Mouse (Mus musculus) kidney, embryonic 14.5 days (tissue): ENCODE results near the gene H1fx. TPM values are rescaled to one million over a fixed set of nuclear protein-coding genes. Genes with fewer than 3 reads are reported as not detected.

Experiments used
- ATAC-seq: fragments of 200-750 bp; cut with Nextera tagmentation; 2 replicates; pipeline ENCODE4 v1.8.0; 2017; ENCODE audit warnings: moderate number of reproducible peaks, mild to moderate bottlenecking, moderate TSS enrichment, moderate library complexity; ENCODE audit not compliant: low FRiP score, low TSS enrichment
- H3K27ac ChIP-seq: fragments of 300-500 bp; sonication (generic); 2 replicates; pipeline ENCODE4 v1.5.1; 2014; ENCODE audit warnings: low read depth, mild to moderate bottlenecking, low read length, moderate library complexity, mixed read lengths
- H3K27me3 ChIP-seq: fragments of 300-500 bp; sonication (generic); 2 replicates; pipeline ENCODE4 v1.6.1; 2014; ENCODE audit warnings: mild to moderate bottlenecking, low read length; ENCODE audit not compliant: control insufficient read depth, insufficient read depth
- H3K36me3 ChIP-seq: fragments of 300-500 bp; sonication (generic); 2 replicates; pipeline ENCODE4 v1.6.1; 2014; ENCODE audit warnings: low read length, mixed read lengths; ENCODE audit not compliant: control insufficient read depth, insufficient read depth
- H3K4me1 ChIP-seq: fragments of 300-500 bp; sonication (generic); 2 replicates; pipeline ENCODE4 v1.6.1; 2014; ENCODE audit warnings: low read length, mixed read lengths; ENCODE audit not compliant: control insufficient read depth, insufficient read depth
- H3K4me2 ChIP-seq: fragments of 300-500 bp; sonication (generic); replicated peaks from 2 replicates; pipeline ENCODE4 v1.6.1; 2014; ENCODE audit warnings: low read depth, mild to moderate bottlenecking, low read length
- H3K4me3 ChIP-seq: fragments of 300-500 bp; sonication (generic); 2 replicates; pipeline ENCODE4 v1.5.1; 2014; ENCODE audit warnings: mild to moderate bottlenecking, low read length
- H3K9ac ChIP-seq: fragments of 300-500 bp; sonication (generic); 2 replicates; pipeline ENCODE4 v1.6.1; 2014; ENCODE audit warnings: low read depth, mild to moderate bottlenecking, low read length, moderate library complexity
- H3K9me3 ChIP-seq: fragments of 300-500 bp; sonication (generic); 2 replicates; pipeline ENCODE4 v1.6.1; 2016; ENCODE audit warnings: low read length; ENCODE audit not compliant: control insufficient read depth
- WGBS: fragments of 180-500 bp; shearing (Covaris S2); extraction: QIAGEN DNeasy Blood & Tissue Kit; methylation state at CpG from one replicate; pipeline ENCODE4 v1.1.7; 2014; 5-methylcytosine and 5-hydroxymethylcytosine counted together
- polyA plus RNA-seq: library from polyadenylated mRNA; unstranded; fragments of >200 nt; fragmentation: Nextera tagmentation; extraction: Ambion mirVana; gene quantifications from 2 replicates; pipeline ENCODE4 v1.2.1, GENCODE M21; 2014

The H1fx gene
- 38.2 and 45.8 TPM in 2 replicates for polyA plus RNA-seq

DNA sequence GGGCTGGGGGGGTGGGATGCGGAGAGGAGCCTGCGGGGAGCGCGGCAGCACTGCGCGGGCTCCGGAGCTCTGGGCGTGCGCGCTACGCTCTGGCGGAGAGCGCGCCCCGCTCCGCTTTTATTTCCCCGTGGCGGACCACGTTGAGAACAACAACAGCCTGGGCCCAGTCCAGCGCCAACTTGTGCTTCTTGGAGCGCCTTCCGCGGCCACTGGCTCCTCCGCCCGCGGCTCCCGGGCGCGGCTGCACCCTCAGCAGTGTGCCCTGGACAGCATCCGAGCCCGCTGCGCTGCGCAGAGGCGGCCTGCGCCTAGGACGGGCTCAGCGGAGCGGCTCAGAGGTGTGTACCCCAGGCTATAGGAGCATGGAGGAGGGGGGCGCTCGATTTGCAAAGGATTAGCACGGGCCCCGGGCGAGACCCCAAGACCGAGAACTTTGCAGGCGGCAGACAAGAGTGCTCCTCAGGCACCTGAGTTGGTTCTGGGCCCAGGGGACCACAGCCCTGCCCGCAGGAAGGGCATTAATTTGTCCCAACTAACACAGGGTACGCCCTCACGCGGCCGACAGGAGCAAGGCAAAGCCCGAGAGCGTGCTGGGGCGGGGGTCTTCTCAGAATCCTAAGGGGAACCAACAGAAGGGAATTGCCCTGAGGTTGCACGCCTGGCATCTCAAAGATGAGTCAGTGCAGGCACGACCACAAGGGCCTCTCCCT lies at the start of gene H1fx:
H1fx (minus strand) TSS at position 91 of the 710 bp plus-strand sequence.
- Histone ChIP-seq H3K4me1 (peaks cover 10% of the 10 kb centered on the region; the same call in 1 of the 2 replicates), H3K9me3 (no peaks in the 10 kb centered on the region), H3K4me2 (peak within 1 kb of the TSS; percentile 49), H3K36me3 (peaks cover 22% of the 10 kb centered on the region; the same call in 1 of the 2 replicates), H3K4me3 (peak within 1 kb of the TSS; percentile 99), H3K27ac (peak within 1 kb of the TSS; percentile 92), H3K27me3 (no peaks in the 10 kb centered on the region), H3K9ac (peak within 1 kb of the TSS; percentile 95)
- under 1% methylated on average over 55 of the region's 55 CpGs for whole genome bisulfite sequencing
- peak; percentile 83 for ATAC-seq

DNA sequence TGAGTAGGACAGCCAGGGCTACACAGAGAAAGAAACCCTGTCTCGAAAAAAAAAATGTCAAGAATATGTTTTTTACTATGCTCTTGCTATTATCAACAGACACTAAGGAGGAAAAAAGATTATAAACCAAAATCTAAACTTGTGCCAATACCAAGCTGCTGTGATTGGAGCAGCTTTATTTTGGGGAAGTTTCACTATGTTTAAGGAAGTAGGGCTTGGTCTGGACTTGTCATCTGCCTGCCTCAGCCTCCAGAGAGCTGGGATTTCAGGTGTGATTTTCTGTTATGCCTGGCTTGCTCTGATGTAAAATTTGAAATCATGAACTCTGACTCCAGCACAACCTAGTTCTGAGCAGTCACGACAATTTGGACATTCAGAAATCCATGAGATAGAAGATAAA lies 49.0 kb upstream of the H1fx start:
- Histone ChIP-seq H3K9ac (no peak overlapping the region), H3K27me3 (no peaks in the 10 kb centered on the region), H3K36me3 (peaks cover 7% of the 10 kb centered on the region; the same call in 1 of the 2 replicates), H3K9me3 (no peaks in the 10 kb centered on the region), H3K4me3 (no peak overlapping the region), H3K4me2 (no peak overlapping the region), H3K27ac (no peak overlapping the region), H3K4me1 (no peaks in the 10 kb centered on the region)
- ATAC-seq = no peak
- WGBS = 94% methylated on average over 2 of the region's 2 CpGs

DNA sequence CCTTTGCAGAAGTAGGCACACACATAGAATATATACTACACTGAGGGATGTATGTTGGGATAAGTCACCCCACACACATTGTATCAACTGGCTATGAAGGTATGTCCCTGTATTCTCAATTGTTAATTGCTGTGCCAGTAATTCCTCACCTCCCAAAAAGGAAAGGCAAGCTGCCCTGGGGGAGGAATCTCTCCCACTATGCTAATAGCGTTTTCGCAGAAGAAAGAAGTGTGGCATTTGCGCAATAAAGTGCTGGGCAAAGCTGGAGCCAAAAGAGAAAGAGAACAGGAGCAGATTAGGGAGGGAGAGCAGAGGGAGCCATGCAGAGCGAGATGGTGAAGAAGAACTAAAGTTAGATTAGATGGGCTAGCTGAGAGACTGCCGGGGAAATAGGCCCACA lies 46.0 kb upstream of the H1fx start:
- Histone ChIP-seq H3K4me3 (no peak overlapping the region), H3K9ac (no peak overlapping the region), H3K9me3 (no peaks in the 10 kb centered on the region), H3K27ac (no peak overlapping the region), H3K27me3 (no peaks in the 10 kb centered on the region), H3K4me2 (no peak overlapping the region), H3K4me1 (no peaks in the 10 kb centered on the region), H3K36me3 (peaks cover 5% of the 10 kb centered on the region; the same call in 1 of the 2 replicates)
- WGBS = 81% methylated on average over 5 of the region's 5 CpGs
- ATAC-seq = no peak

DNA sequence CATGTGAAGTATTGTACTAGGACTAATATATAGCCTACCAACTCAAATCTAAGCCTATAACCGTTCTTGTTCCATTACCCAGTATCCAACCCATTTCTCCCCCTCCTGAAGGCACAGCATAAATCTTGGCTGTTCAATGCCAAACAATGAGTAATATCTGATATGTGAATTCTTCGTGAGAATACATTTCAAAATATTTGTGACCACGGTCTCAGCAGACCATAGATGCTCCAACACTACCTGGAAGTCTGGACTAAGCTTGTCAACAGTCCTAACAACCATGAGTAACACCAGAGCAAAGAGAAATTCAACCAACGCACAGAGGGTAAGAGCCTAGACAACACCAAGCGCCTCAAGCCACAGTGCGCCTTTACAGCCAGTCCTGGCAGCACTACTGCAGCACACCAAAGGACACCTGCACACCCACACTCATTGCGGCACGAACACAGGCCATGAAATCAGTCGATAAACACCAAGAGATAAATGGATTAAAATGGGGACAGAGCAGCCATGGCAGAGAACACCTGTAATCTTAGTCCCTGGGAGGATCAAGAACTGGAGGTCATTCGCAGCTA lies 42.0 kb upstream of the H1fx start:
- Histone ChIP-seq H3K4me3 (no peak overlapping the region), H3K4me2 (no peak overlapping the region), H3K36me3 (peaks cover 3% of the 10 kb centered on the region; the same call in 1 of the 2 replicates), H3K27ac (no peak overlapping the region), H3K9me3 (no peaks in the 10 kb centered on the region), H3K27me3 (no peaks in the 10 kb centered on the region), H3K4me1 (no peaks in the 10 kb centered on the region), H3K9ac (no peak overlapping the region)
- ATAC-seq = no peak
- WGBS = 98% methylated on average over 10 of the region's 10 CpGs

DNA sequence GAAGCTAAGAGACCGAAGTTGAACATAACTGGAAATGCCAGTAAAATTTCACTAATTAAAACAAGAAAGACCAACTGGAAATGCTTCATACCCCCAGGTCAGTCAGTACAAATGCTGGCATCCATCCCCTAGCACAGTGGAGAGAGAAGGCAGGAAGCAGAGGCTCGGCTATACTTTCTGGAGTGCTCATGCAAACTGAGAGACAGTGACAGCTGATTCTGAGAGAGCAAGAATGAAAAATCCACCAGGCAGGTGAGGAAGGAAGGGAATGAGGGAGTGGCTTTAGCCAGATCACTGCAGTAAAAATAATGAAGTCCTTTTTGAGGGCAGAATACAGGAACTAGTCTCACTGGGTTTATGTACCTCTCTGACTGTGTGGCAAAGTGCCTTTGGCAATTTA lies 37.7 kb upstream of the H1fx start:
- Histone ChIP-seq H3K4me2 (no peak overlapping the region), H3K36me3 (no peaks in the 10 kb centered on the region), H3K9ac (no peak overlapping the region), H3K27me3 (no peaks in the 10 kb centered on the region), H3K9me3 (no peaks in the 10 kb centered on the region), H3K4me3 (no peak overlapping the region), H3K27ac (no peak overlapping the region), H3K4me1 (no peaks in the 10 kb centered on the region)
- ATAC-seq = no peak
- WGBS = 74% methylated on average over 2 of the region's 2 CpGs

DNA sequence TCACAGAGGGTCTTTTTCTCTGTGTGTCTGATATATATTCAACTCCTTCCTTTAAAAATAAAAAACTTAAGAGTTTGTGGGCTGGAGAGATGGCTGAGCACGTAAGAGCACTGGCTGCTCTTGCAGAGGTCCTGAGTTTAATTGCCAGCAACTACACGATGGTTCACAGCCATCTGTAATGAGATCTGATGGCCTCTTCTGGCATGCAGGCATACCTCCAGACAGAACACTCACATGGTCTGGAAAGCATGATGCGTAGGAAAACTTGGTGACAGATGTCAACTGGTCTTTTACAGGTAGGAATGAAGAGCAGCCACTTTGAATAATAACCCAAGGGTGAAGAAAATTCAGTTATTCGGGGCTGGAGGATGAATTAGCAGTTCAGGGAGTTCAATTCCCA lies 36.4 kb upstream of the H1fx start:
- WGBS = 63% methylated on average over 4 of the region's 4 CpGs
- ATAC-seq = no peak
- Histone ChIP-seq H3K36me3 (peaks cover 8% of the 10 kb centered on the region; the same call in 1 of the 2 replicates), H3K27me3 (no peaks in the 10 kb centered on the region), H3K27ac (no peak overlapping the region), H3K4me1 (no peaks in the 10 kb centered on the region), H3K4me3 (no peak overlapping the region), H3K4me2 (no peak overlapping the region), H3K9me3 (no peaks in the 10 kb centered on the region), H3K9ac (no peak overlapping the region)

DNA sequence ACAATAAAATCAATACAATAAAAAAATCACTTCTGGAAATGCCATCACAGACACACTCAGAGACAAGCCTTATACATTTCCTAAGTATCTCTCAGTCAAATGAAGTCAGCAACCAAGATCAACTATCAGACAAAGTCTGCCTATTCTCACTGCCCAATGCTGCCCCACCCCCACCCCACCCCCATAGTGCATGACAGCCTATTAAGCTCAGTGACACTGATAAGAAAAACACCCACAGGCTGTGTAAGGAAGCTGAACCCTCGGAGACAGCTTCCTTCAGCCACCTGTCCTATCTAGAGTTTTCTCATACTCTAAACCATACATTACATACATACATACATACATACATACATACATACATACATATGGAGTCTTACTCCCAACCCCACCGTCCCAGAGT lies 34.4 kb upstream of the H1fx start:
- Histone ChIP-seq H3K9ac (no peak overlapping the region), H3K4me3 (no peak overlapping the region), H3K9me3 (no peaks in the 10 kb centered on the region), H3K27ac (no peak overlapping the region), H3K4me1 (no peaks in the 10 kb centered on the region), H3K36me3 (peaks cover 22% of the 10 kb centered on the region), H3K4me2 (no peak overlapping the region), H3K27me3 (no peaks in the 10 kb centered on the region)
- no peak for ATAC-seq
- WGBS = 80% methylated on average over 2 of the region's 2 CpGs

DNA sequence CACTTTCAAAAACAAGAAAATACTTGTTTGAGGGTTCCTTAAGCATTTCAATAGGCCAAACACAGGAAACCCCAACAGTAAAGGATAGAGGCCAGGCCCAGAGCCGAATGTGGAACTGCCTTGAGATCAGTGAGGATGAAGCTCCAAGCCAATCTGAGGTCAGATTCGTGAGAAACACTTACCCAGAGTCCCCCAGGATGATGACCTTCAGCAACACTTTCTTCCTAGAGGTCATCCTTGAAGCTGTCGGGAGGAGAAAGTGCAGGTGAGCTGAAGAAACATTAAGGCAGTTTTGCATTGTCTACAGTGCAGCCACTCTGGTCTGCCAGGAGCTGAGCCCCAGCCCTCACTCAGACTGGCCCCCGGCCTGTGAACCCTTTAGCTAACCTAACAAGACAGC lies 32.0 kb upstream of the H1fx start:
- no peaks in the 10 kb centered on the region for H3K9me3 ChIP-seq
- H3K4me3 ChIP-seq = no peak overlapping the region
- H3K27me3 ChIP-seq = no peaks in the 10 kb centered on the region
- no peak overlapping the region for H3K9ac ChIP-seq
- no peak for ATAC-seq
- H3K4me2 ChIP-seq = no peak overlapping the region
- no peak overlapping the region for H3K27ac ChIP-seq
- 81% methylated on average over 4 of the region's 4 CpGs for WGBS
- H3K4me1 ChIP-seq = no peaks in the 10 kb centered on the region
- peaks cover 40% of the 10 kb centered on the region for H3K36me3 ChIP-seq

DNA sequence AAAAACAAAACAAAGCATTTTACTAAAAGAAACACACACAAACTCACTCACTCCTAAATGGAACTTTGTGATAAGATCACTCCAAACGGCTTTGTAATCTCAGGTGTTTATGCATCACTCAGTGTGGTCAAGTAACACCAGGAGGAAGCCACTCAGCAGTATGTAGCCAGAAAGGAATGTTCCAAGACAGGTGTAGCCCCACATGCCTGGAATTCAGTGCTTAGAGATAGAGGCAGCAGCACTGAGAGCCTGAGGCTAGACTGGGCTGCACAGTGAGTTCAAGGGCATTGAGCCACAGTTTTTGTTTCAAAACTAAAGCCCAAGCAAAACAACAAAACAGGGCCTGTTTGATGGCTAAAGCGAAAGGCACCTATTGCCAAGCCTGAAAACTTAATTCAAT lies 31.2 kb upstream of the H1fx start:
- no peaks in the 10 kb centered on the region for H3K9me3 ChIP-seq
- no peaks in the 10 kb centered on the region for H3K4me1 ChIP-seq
- H3K27me3 ChIP-seq = no peaks in the 10 kb centered on the region
- no peak overlapping the region for H3K4me2 ChIP-seq
- H3K36me3 ChIP-seq = peaks cover 49% of the 10 kb centered on the region
- H3K4me3 ChIP-seq = no peak overlapping the region
- no peak for ATAC-seq
- WGBS = 84% methylated on average over 2 of the region's 2 CpGs
- H3K27ac ChIP-seq = no peak overlapping the region
- no peak overlapping the region for H3K9ac ChIP-seq
